Mouse (Mus musculus): ENCODE data around the gene Hist2h2ab.

GRCm38 (mm10) chr3:96250890-96251289 is 31.2 kb downstream of the Hist2h2ab start:
- no peak for TF ChIP-seq E2F4 (IDR thresholded peaks at IDR 0.05; ENCODE audit: insufficient read depth)
- TF ChIP-seq POLR2A (IDR thresholded peaks at IDR 0.05; ENCODE audit: insufficient read length, low read depth) = no peak
- no peak for TF ChIP-seq MAX (IDR thresholded peaks at IDR 0.05; ENCODE audit: low read depth)
- TF ChIP-seq MYOD1 (IDR thresholded peaks at IDR 0.05; ENCODE audit: control insufficient read depth in 1 of 3, insufficient read length in 2 of 3, low read depth in 2 of 3) = peak in 1 of 3 experiments; percentile 7
- TF ChIP-seq POLR2AphosphoS2 (IDR thresholded peaks at IDR 0.05; ENCODE audit: insufficient read length, low read depth) = no peak
- TF ChIP-seq MYOG (IDR thresholded peaks at IDR 0.05; ENCODE audit: control insufficient read depth in 1 of 3, insufficient read depth in 1 of 3, insufficient read length in 2 of 3, low read depth in 2 of 3) = no peak
- TF ChIP-seq USF1 (IDR thresholded peaks at IDR 0.05; ENCODE audit: low read depth) = no peak
